Mouse (Mus musculus) kidney, embryonic 16.5 days (tissue): ENCODE data around the gene Dmpk. TPM values are rescaled to one million over a fixed set of nuclear protein-coding genes. Genes with fewer than 3 reads are reported as not detected.
A peak's percentile ranks its signal among the peaks of the same experiment; 100 is the strongest.

Experiments used
- ATAC-seq: fragments of 200-750 bp; cut with Nextera tagmentation; 2 replicates; pipeline ENCODE4 v1.8.0; 2017; ENCODE audit warnings: moderate TSS enrichment; ENCODE audit not compliant: low FRiP score, low TSS enrichment
- H3K27ac ChIP-seq: fragments of 300-500 bp; sonication (generic); 2 replicates; pipeline ENCODE4 v1.5.1; 2014; ENCODE audit warnings: low read length
- H3K27me3 ChIP-seq: fragments of 300-500 bp; sonication (generic); 2 replicates; pipeline ENCODE4 v1.6.1; 2014; ENCODE audit warnings: low read length, control low read depth, mixed read lengths; ENCODE audit not compliant: insufficient read depth
- H3K36me3 ChIP-seq: fragments of 300-500 bp; sonication (generic); 2 replicates; pipeline ENCODE4 v1.6.1; 2014; ENCODE audit warnings: low read length, control low read depth, mixed read lengths; ENCODE audit not compliant: insufficient read depth
- H3K4me1 ChIP-seq: fragments of 300-500 bp; sonication (generic); 2 replicates; pipeline ENCODE4 v1.6.1; 2014; ENCODE audit warnings: low read length, control low read depth, mixed read lengths; ENCODE audit not compliant: insufficient read depth
- H3K4me2 ChIP-seq: fragments of 300-500 bp; sonication (generic); replicated peaks from 2 replicates; pipeline ENCODE4 v1.6.1; 2014; ENCODE audit warnings: low read depth, low read length
- H3K4me3 ChIP-seq: fragments of 300-500 bp; sonication (generic); 2 replicates; pipeline ENCODE4 v1.5.1; 2014; ENCODE audit warnings: mild to moderate bottlenecking, low read length
- H3K9ac ChIP-seq: fragments of 300-500 bp; sonication (generic); replicated peaks from 2 replicates; pipeline ENCODE4 v1.6.1; 2014; ENCODE audit warnings: low read length
- H3K9me3 ChIP-seq: fragments of 300-500 bp; sonication (generic); 2 replicates; pipeline ENCODE4 v1.6.1; 2016; ENCODE audit warnings: low read length, control low read depth
- WGBS: fragments of 180-500 bp; shearing (Covaris S2); extraction: QIAGEN DNeasy Blood & Tissue Kit; methylation state at CpG from one replicate; pipeline ENCODE4 v1.1.7; 2014; 5-methylcytosine and 5-hydroxymethylcytosine counted together
- polyA plus RNA-seq: library from polyadenylated mRNA; unstranded; fragments of >200 nt; fragmentation: Nextera tagmentation; extraction: Ambion mirVana; gene quantifications from 2 replicates; pipeline ENCODE4 v1.2.1, GENCODE M21; 2015

The Dmpk gene
- polyA plus RNA-seq, 1 experiment from 2014 or later: 27.5 TPM

DNA sequence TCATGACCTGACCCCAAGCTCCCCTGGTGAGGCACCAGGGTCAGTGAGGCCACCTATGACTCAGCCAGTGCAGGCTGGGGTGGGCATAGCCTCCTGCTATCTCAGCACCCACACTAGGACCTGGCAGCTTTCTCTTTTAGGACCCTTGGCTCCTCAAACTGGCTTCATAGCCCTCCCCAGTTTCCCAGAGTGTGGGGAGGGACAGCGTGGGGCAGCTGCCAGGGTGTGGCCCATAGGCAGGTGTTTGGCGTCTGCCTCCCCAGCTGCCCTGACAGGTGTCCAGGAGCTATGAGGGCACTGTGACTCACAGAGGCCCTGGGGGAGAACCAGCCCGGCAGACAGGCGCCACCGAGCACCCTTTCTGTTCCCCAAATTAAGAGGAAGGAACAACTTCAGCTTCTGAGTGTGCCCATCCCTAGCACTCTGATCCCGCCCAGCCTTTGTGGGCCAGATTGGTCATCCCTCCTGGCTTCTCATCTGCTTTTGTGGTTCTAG, 675 bp downstream of the Dmpk start:
- peaks cover 49% of the 10 kb centered on the region for H3K4me1 ChIP-seq
- H3K9me3 ChIP-seq: no peaks in the 10 kb centered on the region
- peak overlapping the region; percentile 42 for H3K4me3 ChIP-seq
- H3K27ac ChIP-seq: peak overlapping the region; percentile 59; the same call in 1 of the 2 replicates
- WGBS: 56% methylated on average over 6 of the region's 6 CpGs
- H3K9ac ChIP-seq: peak overlapping the region; percentile 50
- peak overlapping the region; percentile 50 for H3K4me2 ChIP-seq
- ATAC-seq: no peak
- peaks cover 37% of the 10 kb centered on the region for H3K36me3 ChIP-seq
- H3K27me3 ChIP-seq: no peaks in the 10 kb centered on the region

DNA sequence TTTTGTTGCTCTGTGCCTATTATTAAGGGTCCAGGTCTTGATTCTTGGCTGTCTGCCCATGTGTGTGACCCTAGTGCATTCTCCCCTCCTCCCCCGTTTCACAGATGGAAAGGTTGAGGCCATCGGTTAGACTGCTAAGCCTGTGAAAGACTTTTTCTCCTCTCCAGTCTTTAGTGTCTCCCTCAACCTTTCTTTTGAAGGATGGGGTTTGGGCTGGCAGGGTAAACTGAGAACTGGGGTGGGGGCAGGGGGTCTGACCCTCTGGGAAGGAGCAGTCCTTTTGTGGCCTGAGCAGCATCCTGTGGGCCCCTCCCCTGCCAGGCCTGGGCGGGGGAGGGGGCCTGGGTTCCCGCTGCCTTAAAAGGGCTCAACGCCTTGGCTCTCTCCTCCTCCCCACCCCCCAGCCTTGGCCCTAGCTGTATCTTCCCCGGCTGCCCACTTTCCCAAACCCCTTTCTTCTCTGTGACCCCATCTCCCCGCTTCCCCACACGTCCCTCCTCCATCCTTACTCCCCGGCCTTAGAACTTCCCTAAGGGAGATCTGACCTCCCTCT, 1.3 kb downstream of the Dmpk start:
- Histone ChIP-seq H3K27ac (peak overlapping the region; percentile 59; the same call in 1 of the 2 replicates), H3K36me3 (peaks cover 34% of the 10 kb centered on the region), H3K27me3 (no peaks in the 10 kb centered on the region), H3K4me1 (peaks cover 49% of the 10 kb centered on the region), H3K4me2 (peak overlapping the region; percentile 50), H3K9ac (peak overlapping the region; percentile 33; the same call in 1 of the 2 replicates), H3K4me3 (peak overlapping the region; percentile 42), H3K9me3 (no peaks in the 10 kb centered on the region)
- WGBS: 15% methylated on average over 9 of the region's 9 CpGs
- no peak for ATAC-seq

DNA sequence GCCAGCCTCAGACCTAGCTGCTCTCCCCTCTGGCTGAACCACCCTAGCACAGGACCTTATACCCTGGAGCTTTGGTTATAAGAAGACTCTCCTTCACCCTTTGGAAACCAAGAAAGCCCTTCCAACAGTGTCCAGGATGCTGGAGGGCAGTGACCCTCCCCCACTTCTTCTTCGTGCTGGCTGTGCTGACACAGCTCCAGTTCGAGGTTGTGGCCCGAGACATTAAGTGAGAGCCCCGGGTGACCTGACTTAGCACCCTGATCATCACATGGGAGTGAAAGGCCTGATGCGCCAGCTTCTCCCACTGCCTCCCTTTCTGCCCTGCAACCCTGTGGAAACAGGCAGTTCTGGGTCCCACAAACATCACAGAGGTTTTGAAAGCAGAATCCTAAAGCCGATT, 1.8 kb downstream of the Dmpk start:
- Histone ChIP-seq H3K4me2 (peak overlapping the region; percentile 50), H3K9me3 (no peaks in the 10 kb centered on the region), H3K36me3 (peaks cover 29% of the 10 kb centered on the region), H3K9ac (0 out of 2 replicates have a peak overlapping the region, but pooled peaks have one; percentile 33), H3K27ac (peak overlapping the region; percentile 59; the same call in 1 of the 2 replicates), H3K4me3 (peak overlapping the region; percentile 20), H3K27me3 (no peaks in the 10 kb centered on the region), H3K4me1 (peaks cover 49% of the 10 kb centered on the region)
- no peak for ATAC-seq
- 6% methylated on average over 6 of the region's 6 CpGs for WGBS

DNA sequence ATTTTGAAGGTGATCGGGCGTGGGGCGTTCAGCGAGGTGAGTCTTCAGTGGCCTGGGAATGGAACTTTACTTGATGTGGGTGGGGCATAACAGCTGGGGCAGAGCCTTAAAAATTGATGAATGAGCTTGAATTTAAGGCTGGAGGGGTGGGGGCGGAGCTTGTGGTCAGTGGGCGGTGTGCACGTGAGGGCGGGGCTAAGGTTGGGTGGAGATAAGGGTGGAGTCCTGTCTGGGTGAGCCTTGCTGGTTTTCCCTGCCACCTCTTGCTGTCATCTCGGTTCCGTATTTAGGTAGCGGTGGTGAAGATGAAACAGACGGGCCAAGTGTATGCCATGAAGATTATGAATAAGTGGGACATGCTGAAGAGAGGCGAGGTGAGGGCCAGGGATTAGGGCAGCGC, 2.4 kb downstream of the Dmpk start:
- Histone ChIP-seq H3K27me3 (no peaks in the 10 kb centered on the region), H3K4me1 (peaks cover 49% of the 10 kb centered on the region), H3K36me3 (peaks cover 24% of the 10 kb centered on the region), H3K4me2 (peak overlapping the region; percentile 50), H3K27ac (no peak overlapping the region), H3K9me3 (no peaks in the 10 kb centered on the region), H3K4me3 (peak overlapping the region; percentile 20), H3K9ac (no peak overlapping the region)
- 10% methylated on average over 14 of the region's 14 CpGs for WGBS
- peak; percentile 32 for ATAC-seq

DNA sequence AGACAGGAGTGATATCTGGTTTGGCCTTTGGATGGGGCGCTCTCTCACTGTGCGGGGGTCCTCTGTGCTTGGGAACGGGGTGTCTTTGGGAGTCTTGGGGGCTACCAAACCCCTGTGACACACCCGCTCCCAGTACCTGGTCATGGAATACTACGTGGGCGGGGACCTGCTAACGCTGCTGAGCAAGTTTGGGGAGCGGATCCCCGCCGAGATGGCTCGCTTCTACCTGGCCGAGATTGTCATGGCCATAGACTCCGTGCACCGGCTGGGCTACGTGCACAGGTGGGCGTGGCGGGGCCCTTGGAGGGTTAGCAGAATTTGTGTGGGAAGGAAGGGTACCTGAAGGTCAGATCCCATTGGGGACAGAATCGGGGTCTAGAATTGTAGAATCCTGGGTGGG, 3.1 kb downstream of the Dmpk start:
- Histone ChIP-seq H3K36me3 (peaks cover 17% of the 10 kb centered on the region), H3K9me3 (no peaks in the 10 kb centered on the region), H3K27ac (no peak overlapping the region), H3K4me1 (peaks cover 49% of the 10 kb centered on the region), H3K4me2 (no peak overlapping the region), H3K27me3 (no peaks in the 10 kb centered on the region), H3K4me3 (no peak overlapping the region), H3K9ac (no peak overlapping the region)
- ATAC-seq: no peak
- WGBS: 66% methylated on average over 18 of the region's 18 CpGs

DNA sequence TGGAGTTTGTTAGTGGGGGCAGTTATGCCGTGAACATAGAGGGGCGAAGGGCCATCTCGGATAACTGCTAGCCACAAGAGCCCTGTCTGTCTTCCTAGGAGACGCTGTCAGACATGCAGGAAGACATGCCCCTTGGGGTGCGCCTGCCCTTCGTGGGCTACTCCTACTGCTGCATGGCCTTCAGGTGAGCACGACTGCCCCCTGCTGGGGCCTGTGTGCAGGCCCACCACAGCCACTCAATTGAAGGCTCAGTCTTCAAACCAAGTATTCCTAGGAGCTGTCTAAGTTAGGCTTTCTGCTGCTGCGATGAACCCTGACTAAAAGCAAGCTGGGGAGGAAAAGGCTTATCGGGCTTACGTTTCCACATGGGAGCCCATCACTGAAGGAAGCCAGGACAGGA, 5.2 kb downstream of the Dmpk start:
- no peak for ATAC-seq

DNA sequence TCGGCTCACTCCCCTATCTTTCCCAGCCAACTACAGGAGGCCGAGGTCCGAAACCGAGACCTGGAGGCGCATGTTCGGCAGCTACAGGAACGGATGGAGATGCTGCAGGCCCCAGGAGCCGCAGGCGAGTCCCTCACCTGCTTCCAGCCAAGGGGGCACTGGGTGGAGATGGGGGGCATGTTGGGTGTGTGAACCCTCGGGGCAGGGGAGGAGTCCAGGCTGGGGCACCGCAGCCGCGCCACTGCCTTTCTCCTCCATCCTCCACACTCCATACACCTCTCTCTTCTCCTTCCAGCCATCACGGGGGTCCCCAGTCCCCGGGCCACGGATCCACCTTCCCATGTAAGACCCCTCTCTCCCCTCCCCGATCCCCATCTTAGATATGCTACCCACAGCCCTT, 8.3 kb downstream of the Dmpk start:
- peaks cover 8% of the 10 kb centered on the region; the same call in 1 of the 2 replicates for H3K36me3 ChIP-seq
- 45% methylated on average over 17 of the region's 17 CpGs for WGBS
- H3K9me3 ChIP-seq: no peaks in the 10 kb centered on the region
- ATAC-seq: no peak
- H3K4me3 ChIP-seq: peak overlapping the region; percentile 84; the same call in 1 of the 2 replicates
- H3K27ac ChIP-seq: no peak overlapping the region
- no peaks in the 10 kb centered on the region for H3K27me3 ChIP-seq
- peak overlapping the region; percentile 65 for H3K9ac ChIP-seq
- H3K4me1 ChIP-seq: peaks cover 31% of the 10 kb centered on the region
- H3K4me2 ChIP-seq: peak overlapping the region; percentile 93

More for the DNA sequence above, 5.2 kb downstream of the Dmpk start:
- Histone ChIP-seq H3K36me3 (peaks cover 8% of the 10 kb centered on the region; the same call in 1 of the 2 replicates), H3K27me3 (no peaks in the 10 kb centered on the region), H3K9me3 (no peaks in the 10 kb centered on the region), H3K4me3 (no peak overlapping the region), H3K4me2 (no peak overlapping the region), H3K27ac (no peak overlapping the region), H3K4me1 (peaks cover 46% of the 10 kb centered on the region), H3K9ac (no peak overlapping the region)
- WGBS: 34% methylated on average over 10 of the region's 10 CpGs

DNA sequence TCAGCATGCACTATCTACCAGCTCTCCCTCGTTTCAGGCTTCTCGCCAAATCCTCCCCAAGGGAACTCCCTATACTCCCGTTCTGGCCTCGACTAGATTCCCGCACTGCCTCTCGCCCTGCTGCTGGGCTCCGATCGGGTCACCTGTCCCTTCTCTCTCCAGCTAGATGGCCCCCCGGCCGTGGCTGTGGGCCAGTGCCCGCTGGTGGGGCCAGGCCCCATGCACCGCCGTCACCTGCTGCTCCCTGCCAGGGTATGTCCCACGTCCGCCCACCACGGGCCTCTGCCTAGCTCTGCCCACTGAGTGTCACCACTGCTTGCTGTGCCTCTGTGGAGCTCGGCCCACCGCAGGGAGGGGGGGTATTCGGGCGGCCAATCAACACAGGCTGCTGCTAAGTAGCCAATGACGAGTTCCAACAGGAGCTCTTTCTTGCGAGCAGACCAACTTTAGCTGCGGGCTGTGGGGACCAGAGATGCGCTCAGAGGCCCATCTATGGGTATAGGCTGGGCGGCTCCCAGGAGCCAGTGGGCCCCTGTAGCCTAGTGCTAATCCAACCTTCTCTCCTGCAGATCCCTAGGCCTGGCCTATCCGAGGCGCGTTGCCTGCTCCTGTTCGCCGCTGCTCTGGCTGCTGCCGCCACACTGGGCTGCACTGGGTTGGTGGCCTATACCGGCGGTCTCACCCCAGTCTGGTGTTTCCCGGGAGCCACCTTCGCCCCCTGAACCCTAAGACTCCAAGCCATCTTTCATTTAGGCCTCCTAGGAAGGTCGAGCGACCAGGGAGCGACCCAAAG, 8.9 kb downstream of the Dmpk start:
- Histone ChIP-seq H3K9me3 (no peaks in the 10 kb centered on the region), H3K36me3 (peaks cover 14% of the 10 kb centered on the region; the same call in 1 of the 2 replicates), H3K27ac (peak overlapping the region; percentile 89), H3K9ac (peak overlapping the region; percentile 65), H3K4me3 (peak overlapping the region; percentile 84), H3K4me2 (peak overlapping the region; percentile 93), H3K4me1 (peaks cover 38% of the 10 kb centered on the region), H3K27me3 (no peaks in the 10 kb centered on the region)
- 6% methylated on average over 38 of the region's 38 CpGs for WGBS
- peak; percentile 54 for ATAC-seq

DNA sequence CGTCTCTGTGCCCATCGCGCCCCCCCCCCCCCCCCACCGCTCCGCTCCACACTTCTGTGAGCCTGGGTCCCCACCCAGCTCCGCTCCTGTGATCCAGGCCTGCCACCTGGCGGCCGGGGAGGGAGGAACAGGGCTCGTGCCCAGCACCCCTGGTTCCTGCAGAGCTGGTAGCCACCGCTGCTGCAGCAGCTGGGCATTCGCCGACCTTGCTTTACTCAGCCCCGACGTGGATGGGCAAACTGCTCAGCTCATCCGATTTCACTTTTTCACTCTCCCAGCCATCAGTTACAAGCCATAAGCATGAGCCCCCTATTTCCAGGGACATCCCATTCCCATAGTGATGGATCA, 9.5 kb downstream of the Dmpk start:
- peak; percentile 57 for ATAC-seq
- Histone ChIP-seq H3K4me1 (peaks cover 38% of the 10 kb centered on the region), H3K9me3 (no peaks in the 10 kb centered on the region), H3K4me2 (peak overlapping the region; percentile 93), H3K9ac (peak overlapping the region; percentile 65), H3K27me3 (no peaks in the 10 kb centered on the region), H3K36me3 (peaks cover 13% of the 10 kb centered on the region; the same call in 1 of the 2 replicates), H3K4me3 (peak overlapping the region; percentile 84), H3K27ac (peak overlapping the region; percentile 89)
- WGBS: 2% methylated on average over 15 of the region's 15 CpGs
